Mouse (Mus musculus): ENCODE measurements around the gene 2410137M14Rik. TPM values are rescaled to one million over a fixed set of nuclear protein-coding genes. Genes with fewer than 3 reads are reported as not detected.
A peak's percentile ranks its signal among the peaks of the same experiment; 100 is the strongest.

The 2410137M14Rik gene
- polyA plus RNA-seq, 1 experiment, result not detected

DNA sequence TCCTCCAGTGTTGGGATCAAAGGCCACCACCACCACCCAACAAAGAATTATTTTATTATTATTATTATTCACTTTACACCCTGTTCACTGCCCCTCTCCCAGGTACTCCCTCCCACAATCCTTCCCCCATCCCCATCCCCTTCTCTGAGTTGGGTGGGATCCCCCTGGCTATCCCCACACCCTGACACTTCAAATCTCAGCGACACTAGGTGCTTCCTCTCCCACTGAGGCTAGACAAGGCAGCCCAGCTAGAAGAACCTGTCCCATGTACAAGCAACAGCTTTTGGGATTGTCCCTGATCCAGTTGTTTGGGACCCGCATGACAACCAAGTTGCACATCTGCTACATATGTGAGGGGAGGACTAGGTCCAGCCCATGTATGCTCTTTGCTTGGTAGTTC, 28.4 kb downstream of the 2410137M14Rik start:
- 91% methylated on average over 2 of the region's 2 CpGs for WGBS
- no peak for DNase-seq (ENCODE audit: low read depth, low spot score)

DNA sequence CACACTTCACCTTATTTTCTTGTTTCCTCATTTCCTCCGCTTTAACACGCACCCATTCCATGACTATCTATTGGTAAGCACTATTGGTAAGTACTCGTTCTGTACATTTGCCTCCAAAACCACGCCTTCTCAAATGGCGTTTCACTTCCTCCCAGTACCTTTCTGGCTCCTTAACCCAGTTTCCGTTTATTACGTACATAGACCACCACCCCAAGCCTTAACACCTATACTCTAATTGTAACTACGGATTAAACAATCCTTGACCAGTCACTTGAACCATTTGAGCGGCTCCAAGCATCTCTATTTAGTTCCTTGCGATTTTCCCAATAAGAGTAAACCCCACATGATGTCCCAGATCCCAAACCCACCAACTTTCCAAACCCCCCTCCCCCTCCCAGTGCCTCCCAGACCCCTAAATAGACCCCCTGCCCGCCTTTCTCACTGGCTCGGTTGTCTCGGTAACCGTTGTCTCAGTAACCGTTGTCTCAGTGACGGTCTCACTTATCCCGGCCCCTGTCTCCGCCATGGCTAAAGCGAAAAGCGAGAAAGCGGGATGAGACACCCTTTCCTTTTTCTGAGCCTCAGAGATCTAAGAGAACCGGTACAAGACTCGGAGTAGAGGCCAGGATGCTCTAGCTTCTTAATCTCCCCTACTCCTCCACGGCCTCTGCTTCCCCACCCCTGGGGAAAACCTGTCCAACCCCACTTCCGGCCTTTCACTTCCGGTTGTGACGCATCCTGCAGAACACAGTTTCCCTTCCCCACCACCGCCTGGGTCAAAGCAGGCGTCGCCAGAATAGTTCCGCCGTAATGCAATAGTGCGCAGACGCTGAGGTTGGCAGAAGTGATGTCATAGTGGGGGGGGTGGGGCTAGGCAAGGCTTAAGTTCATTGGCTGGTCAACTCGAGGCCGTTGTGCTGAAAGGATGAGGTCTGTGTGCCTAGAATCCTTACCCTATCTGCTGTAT, 29.8 kb downstream of the 2410137M14Rik start, which contains the start of gene Ppp1r11:
Gene Ppp1r11, minus strand, starts transcription at position 761 of the 967 bp plus-strand sequence.
- peak; percentile 99 for DNase-seq (ENCODE audit: low read depth, low spot score)

DNA sequence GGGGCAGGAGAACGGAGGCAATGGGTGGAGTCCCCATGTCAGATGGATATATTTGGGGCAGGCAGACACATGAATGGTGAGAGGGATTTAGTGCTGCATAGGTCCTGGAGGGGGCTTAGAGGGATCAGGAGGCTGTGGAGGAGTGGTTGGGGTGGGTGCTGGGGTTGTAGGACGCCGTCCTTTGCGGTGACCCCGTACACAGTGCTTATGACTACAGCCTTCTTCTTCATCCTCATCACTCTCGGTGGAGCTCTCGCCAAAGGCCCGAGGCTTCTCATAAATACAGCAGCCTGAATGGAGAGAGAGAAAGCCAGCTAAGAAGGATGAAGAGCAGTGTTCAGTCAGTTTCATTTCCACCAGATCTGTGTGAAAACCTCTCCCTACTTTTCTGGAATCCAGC, 31.8 kb downstream of the 2410137M14Rik start:
- DNase-seq (ENCODE audit: low read depth, low spot score), result no peak
- 97% methylated on average over 8 of the region's 8 CpGs for WGBS

More for the DNA sequence above, 29.8 kb downstream of the 2410137M14Rik start, which contains the start of gene Ppp1r11:
- 1% methylated on average over 36 of the region's 36 CpGs for WGBS

DNA sequence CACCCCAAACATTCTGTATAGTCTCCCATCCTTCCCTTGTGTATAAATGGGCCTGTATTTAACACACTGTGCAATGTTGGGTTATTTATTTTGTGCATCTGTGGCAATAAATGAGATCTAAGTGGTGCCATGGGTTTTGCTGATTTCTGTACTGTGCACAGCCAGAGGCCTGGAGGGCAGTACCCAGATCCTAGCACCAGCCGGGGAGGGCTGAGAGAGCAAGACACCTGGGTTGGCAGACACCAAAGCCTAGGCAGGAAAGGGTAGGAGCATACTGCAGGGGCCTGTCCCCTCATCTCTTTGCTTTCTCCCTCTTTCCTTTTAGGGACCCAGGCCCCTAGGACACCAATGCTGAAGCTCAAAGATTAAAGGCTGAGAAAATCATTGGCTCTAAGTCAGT, 32.8 kb downstream of the 2410137M14Rik start:
- WGBS, result 97% methylated on average over 1 of the region's 1 CpGs

DNA sequence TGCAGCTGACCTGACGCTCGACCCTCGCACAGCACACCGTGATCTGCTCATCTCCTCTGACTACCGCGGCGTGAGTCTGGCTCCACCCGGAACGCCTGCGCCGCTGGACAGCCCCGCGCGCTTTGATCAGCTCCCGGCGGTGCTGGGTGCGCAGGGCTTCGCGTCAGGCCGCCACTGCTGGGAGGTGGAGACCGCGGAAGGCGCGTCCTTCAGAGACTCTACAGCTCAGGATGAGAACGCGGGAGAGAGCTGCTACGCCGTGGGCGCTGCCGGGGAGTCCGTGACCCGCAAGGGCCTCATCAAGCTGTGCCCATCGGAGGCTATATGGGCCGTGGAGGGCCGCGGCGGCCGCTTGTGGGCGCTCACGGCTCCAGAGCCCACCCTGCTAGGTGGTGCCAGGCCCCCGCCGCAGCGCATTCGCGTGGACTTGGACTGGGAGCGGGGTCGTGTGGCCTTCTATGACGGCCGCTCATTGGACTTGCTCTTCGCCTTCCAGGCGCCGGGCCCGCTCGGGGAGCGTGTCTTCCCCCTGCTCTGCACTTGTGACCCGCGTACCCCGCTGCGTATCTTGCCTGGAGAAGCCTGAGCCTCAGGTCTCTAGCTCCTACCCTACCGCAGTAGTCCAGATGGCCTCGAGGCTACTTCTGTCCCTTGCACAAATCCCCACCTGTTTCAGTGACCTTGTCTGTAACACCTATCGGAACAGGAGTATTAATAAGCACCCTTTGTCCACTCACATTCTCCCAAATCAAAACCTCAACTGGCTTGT, 33.8 kb downstream of the 2410137M14Rik start:
- 4% methylated on average over 62 of the region's 62 CpGs for WGBS
- no peak for DNase-seq (ENCODE audit: low read depth, low spot score)

More for the DNA sequence above, 32.8 kb downstream of the 2410137M14Rik start:
- no peak for DNase-seq (ENCODE audit: low read depth, low spot score)

DNA sequence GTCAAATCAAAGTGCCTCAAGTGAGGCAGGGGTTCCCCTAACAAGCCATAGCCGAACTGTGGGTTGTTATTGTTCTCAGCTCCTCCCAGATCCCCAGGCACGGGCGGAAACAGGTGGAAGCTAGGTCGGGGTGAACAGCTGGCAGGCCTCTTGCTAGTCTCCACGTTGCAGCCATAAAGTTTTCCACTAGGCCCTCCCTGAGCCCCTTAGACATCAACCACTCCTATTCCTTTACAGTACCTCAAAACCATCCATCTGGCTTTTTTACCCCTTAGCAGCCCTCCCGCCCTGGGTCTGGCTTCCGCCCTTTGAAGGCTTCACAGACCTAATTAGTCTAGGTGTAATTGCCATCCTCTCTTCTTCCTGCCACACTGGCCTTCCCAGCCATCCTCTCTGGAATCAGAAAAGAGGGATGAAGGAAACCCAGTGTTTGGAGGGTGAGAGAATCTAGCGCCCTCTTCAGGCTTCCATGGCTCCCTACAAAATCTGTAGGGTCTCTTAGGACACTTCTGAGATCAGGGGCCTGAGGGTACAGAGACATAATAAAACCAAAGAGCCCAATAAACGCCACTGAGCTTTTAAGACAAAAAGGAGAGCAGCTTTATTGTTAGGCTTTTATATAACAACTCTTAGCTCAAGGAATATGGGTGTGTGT, 36.8 kb downstream of the 2410137M14Rik start:
- no peak for DNase-seq (ENCODE audit: low read depth, low spot score)
- WGBS, result 27% methylated on average over 9 of the region's 9 CpGs

DNA sequence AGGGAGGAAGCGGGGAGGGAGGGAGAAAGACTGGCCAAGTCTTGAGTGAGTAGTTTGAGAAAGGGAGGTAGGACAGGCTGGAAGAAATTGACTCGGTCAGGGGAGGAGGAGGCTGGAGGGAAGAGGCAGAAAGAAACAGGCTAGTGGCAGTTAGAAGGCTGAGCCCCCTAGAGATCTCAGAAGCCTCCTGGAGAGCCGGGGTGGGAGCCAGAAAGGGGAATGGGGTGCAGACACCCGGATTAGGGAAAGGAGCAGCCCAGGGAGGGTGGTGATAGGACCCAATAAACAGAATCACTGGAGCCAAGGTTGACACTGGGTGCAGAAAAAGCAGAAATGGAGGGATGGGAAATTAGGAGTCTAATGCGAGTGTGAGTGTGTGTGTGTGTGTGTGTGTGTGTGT, 37.3 kb downstream of the 2410137M14Rik start:
- 41% methylated on average over 5 of the region's 5 CpGs for WGBS
- DNase-seq (ENCODE audit: low read depth, low spot score), result no peak

DNA sequence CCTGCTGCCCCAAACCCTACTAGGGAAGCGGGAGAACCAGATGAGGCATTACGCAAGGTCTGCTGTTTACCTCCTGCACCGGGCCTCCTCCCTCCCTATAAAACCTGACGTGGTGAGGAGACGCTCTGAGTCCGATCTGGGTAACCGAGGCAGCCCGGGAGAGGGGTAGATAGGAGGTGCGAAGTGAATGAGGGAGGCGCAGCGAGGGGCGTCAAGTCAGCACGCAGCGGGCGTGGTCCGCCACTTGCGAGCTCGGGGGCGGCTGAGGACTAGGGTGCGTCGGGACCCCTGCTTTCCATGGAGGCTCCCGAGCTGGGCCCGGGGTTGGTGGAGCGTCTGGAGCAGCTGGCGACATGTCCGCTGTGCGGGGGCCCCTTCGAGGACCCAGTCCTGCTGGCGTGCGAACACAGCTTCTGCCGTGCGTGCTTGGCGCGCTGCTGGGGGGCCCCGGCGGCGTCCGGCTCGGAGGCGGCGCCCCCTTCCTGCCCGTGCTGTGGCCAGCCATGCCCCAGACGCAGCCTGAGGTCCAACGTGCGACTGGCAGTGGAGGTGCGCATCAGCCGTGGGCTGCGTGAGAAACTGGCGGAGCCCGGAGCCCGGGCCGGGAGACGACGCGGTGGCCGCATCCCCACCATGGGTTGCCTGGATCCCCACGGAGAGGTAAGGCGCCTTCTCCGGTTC, 38.1 kb downstream of the 2410137M14Rik start, which contains the start of gene Rnf39:
Gene Rnf39, plus strand, starts transcription at position 128 of the 681 bp plus-strand sequence.
- WGBS, result 2% methylated on average over 59 of the region's 59 CpGs

DNA sequence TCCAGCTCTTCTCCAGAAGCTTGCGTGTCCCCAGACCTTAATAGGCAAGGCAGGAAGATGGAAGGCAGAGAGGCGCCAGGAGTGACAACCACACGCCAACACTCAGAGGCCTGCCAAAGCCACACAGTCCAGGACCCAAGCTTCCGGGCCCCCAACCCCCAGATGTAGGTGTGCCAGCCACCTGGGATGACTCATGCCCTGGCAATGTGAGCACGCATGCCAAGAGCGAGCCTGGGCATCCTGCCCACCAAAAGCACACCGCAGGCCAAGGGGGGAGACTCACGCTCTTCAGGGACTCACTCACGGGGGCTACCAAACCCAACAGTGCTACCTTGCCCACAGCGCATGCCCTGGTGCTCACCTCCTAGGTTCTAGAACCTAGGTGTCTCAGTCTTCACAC, 38.6 kb downstream of the 2410137M14Rik start:
- DNase-seq (ENCODE audit: low read depth, low spot score), result no peak
- WGBS, result 17% methylated on average over 10 of the region's 10 CpGs

More for the DNA sequence above, 38.1 kb downstream of the 2410137M14Rik start, which contains the start of gene Rnf39:
- peak; percentile 77 for DNase-seq (ENCODE audit: low read depth, low spot score)

DNA sequence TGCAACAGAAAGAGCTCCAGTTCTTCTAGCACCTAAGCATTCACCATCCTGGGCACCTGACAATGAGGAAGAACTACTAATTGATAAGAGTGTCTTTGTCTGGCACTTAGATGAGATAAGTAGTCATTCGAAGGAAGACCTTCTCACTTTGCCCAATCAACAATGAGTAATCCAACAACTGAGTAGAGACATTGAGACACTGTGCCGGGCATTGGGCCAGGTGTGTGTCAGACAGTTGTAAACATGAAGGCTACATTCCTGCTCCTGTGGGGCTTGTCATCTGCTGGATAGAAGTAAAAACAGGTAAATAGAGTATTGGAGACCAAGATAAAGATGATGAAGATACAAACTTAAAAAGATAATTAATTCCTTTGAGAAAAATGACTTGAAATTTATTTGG, 43.0 kb downstream of the 2410137M14Rik start:
- WGBS, result 42% methylated on average over 2 of the region's 2 CpGs
- DNase-seq (ENCODE audit: low read depth, low spot score), result no peak

DNA sequence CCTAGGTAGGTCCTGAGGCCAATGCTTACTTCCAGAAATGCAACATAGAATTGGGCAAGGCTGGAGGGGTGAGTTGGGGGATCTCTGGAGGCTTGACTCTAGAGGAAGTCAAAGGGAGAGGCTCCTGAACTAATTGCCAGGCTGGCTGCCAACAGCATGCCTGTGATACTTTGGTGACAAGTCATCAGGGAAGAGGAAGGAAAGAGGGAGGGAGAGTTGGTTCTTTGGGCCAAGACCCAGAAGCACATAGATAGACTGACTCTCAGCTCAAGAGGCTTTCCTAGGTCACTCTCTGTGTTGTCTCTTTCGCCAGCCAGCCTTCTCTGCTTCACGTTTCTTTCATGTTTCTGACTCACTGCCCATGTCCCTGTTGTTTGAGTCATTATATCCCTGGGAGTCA, 49.2 kb downstream of the 2410137M14Rik start:
- WGBS, result 60% methylated on average over 2 of the region's 2 CpGs
- DNase-seq (ENCODE audit: low read depth, low spot score), result no peak

DNA sequence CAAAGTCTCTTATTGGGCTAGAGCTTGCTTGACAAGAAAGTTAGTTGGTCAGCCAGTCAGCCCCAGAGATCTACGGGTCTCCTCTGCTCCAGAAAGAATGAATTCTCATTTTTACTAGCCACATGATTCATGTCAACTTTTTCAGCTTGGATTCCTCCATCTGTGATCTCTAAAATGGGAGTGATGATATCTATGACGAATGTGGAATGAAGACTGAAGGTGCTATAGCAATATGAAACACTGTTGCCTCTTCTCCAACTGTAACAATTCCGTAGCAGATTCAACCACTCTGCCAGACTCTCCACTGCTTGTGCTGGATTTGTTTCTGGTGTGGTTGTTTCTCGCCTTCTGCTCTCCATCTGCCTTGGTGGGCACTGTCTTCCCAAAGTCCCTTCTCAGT, 49.9 kb downstream of the 2410137M14Rik start:
- WGBS, result 85% methylated on average over 4 of the region's 4 CpGs
- no peak for DNase-seq (ENCODE audit: low read depth, low spot score)

DNA sequence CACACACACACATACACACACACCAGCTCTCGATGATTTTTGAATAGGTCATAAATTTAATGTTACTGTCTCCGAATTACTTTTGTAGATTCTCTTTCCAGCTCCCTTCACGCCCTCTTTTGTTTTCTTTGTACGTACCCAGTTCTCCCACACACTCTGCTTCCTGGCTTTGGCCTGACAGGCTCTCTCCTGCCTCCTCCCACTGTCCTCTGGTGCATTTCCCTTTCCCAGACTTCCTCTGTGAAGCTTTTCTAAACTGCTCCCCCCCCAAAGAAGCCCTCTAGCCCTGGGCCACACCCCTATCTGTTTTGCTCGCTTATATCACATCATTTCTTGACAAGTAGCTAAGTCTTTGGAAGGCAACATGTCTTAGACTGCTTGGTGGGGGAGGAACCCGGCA, 50.8 kb downstream of the 2410137M14Rik start:
- DNase-seq (ENCODE audit: low read depth, low spot score), result no peak
- WGBS, result 52% methylated on average over 6 of the region's 6 CpGs

DNA sequence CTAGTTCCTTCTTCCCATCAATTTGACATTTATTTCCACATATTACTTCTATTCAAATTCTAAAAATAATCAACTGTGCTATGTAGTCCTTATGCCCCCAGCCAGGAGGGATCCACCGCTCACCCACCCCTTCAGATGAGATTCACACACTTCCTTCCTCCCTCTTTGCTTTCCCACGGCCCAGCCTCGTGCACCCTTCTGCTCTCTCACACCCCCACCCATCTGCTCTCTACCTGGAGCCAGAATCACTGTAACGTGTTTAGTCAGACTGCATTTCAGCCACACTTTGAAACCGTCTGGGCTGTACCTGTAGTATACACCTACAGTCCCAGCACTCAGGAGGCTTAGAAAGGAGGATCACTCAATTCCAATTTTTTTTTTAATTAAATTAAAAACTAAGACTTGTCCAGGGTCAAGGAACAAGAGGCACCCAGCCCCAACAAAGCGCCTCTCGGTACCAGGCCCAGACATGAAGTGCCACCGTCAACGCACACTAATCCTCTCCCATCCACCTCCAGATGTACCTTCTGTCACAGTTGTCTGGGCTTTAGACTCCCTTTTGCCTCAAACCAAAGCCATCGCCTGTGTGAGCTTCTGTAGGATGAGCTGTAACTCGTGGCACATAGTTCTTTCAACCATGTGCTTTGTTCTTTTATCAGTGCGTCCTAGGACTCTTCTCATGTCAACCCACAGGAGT, 51.7 kb downstream of the 2410137M14Rik start:
- 66% methylated on average over 12 of the region's 12 CpGs for WGBS
- DNase-seq (ENCODE audit: low read depth, low spot score), result no peak

Other genes with a start within 250 kb of the 2410137M14Rik start
- not detected in 2 replicates for gene H2-M10.5, start 208.3 kb downstream of the 2410137M14Rik start, polyA plus RNA-seq (2012; rRNA removed)
- gene H2-M10.6, start 169.1 kb downstream of the 2410137M14Rik start, polyA plus RNA-seq (2012; rRNA removed), result not detected in 2 replicates
- gene Trim26, start 144.1 kb downstream of the 2410137M14Rik start, polyA plus RNA-seq (2012; rRNA removed), result 36.3 and 48.6 TPM in 2 replicates
- 49.0 and 59.4 TPM in 2 replicates for gene Trim15, start 114.0 kb downstream of the 2410137M14Rik start, polyA plus RNA-seq (2012; rRNA removed)
- gene Trim10, start 111.7 kb downstream of the 2410137M14Rik start, polyA plus RNA-seq (2012; rRNA removed), result 0.12 and 0.24 TPM in 2 replicates
- gene Trim40, start 91.1 kb downstream of the 2410137M14Rik start, polyA plus RNA-seq (2012; rRNA removed), result 65.2 and 73.9 TPM in 2 replicates
- 45.9 and 70.6 TPM in 2 replicates for gene Trim31, start 83.1 kb downstream of the 2410137M14Rik start, polyA plus RNA-seq (2012; rRNA removed)
- 4.7 and 4.8 TPM in 2 replicates for gene Rnf39, start 38.3 kb downstream of the 2410137M14Rik start, polyA plus RNA-seq (2012; rRNA removed)
- 46.0 and 54.1 TPM in 2 replicates for gene Ppp1r11, start 29.5 kb downstream of the 2410137M14Rik start, polyA plus RNA-seq (2012; rRNA removed)
- 36.9 and 49.6 TPM in 2 replicates for gene Znrd1, start 22.7 kb downstream of the 2410137M14Rik start, polyA plus RNA-seq (2012; rRNA removed)
- 1.2 and 2.2 TPM in 2 replicates for gene Znrd1as, start 22.6 kb downstream of the 2410137M14Rik start, polyA plus RNA-seq (2012; rRNA removed)
- 0.14 TPM in 1 of 2 replicates, not detected in the other for gene H2-M5, start 8.3 kb upstream of the 2410137M14Rik start, polyA plus RNA-seq (2012; rRNA removed)
- 1.4 and 2.6 TPM in 2 replicates for gene Zfp57, start 19.9 kb upstream of the 2410137M14Rik start, polyA plus RNA-seq (2012; rRNA removed)
- gene Mog, start 42.2 kb upstream of the 2410137M14Rik start, polyA plus RNA-seq (2012; rRNA removed), result not detected in 2 replicates
- 8.1 and 11.3 TPM in 2 replicates for gene Gabbr1, start 64.7 kb upstream of the 2410137M14Rik start, polyA plus RNA-seq (2012; rRNA removed)
- not detected in 2 replicates for gene Olfr90, start 107.3 kb upstream of the 2410137M14Rik start, polyA plus RNA-seq (2012; rRNA removed)
- not detected in 2 replicates for gene Olfr91, start 117.0 kb upstream of the 2410137M14Rik start, polyA plus RNA-seq (2012; rRNA removed)
- not detected in 2 replicates for gene Olfr92, start 138.9 kb upstream of the 2410137M14Rik start, polyA plus RNA-seq (2012; rRNA removed)
- gene Olfr93, start 180.3 kb upstream of the 2410137M14Rik start, polyA plus RNA-seq (2012; rRNA removed), result not detected in 2 replicates
- 12.6 and 18.4 TPM in 2 replicates for gene Ubd, start 212.7 kb upstream of the 2410137M14Rik start, polyA plus RNA-seq (2012; rRNA removed)
- not detected in 2 replicates for gene Olfr94, start 219.8 kb upstream of the 2410137M14Rik start, polyA plus RNA-seq (2012; rRNA removed)
- gene Olfr95, start 231.9 kb upstream of the 2410137M14Rik start, polyA plus RNA-seq (2012; rRNA removed), result not detected in 2 replicates
- gene Olfr96, start 238.9 kb upstream of the 2410137M14Rik start, polyA plus RNA-seq (2012; rRNA removed), result not detected in 2 replicates